Mouse (Mus musculus) layer of hippocampus, adult 9-11 months (tissue): ENCODE measurements at regions not wholly inside any gene's neighbourhood (a gene's known extent, or its start where the extent isn't known, plus 50 kb on each side); places are given as distances from the start of the nearest gene placed in this dataset.
A peak's percentile ranks its signal among the peaks of the same experiment; 100 is the strongest.

ENCODE experiments used
- DNase-seq: peaks from one replicate; pipeline ENCODE4 v3.0.0; 2022

DNA sequence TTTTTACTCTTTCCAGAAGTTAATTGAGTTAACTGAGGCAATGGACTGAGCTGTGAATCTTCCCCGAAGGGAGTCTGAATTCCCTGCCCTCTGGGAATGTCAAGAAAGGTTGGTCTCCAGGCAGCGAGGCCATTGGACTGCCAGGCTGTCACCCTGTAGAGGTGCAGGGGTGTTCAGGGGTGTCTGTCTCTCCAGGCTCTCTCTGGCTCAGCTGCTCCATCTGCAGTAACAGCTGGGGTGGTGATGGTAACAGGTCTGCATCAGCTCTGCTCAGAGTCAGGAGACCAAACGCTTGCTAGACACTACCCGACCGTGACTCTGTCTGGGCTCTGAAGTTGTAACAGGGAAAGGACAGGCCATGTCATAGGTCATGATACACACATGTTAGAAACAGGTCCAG, 154.9 kb downstream of the Rps24 start:
- DNase-seq: no peak

GRCm38 (mm10) chr14:24644117-24644808, 157.3 kb downstream of the Rps24 start:
- DNase-seq: no peak

- peak; percentile 8 for DNase-seq
Measured at GRCm38 (mm10) chr14:24646239-24646848, 159.4 kb downstream of the Rps24 start.

- DNase-seq: no peak
Measured at GRCm38 (mm10) chr14:24647722-24648121, 160.8 kb downstream of the Rps24 start.

- DNase-seq: no peak
Measured at GRCm38 (mm10) chr14:24650195-24650901, 163.4 kb downstream of the Rps24 start.

DNA sequence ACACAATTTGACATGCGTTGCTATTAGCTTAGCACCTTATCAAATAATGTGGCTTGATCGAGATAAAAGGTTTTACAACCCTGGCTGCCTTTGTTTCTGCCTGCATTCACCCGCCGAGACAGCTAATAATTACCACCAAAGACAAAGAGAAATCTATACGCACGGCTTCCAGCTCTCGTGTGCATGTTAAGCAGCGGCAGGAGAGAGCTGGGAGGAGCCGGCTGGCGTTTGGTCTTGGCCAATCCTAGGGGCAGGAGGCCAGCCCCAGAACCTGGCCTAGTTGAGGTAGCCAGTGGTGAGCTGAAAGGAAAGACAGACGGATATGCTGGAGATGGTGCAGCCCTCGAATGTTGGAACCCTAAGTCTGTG, 164.0 kb downstream of the Rps24 start:
- DNase-seq: no peak

GRCm38 (mm10) chr14:24652591-24652990, 165.7 kb downstream of the Rps24 start:
- no peak for DNase-seq

DNA sequence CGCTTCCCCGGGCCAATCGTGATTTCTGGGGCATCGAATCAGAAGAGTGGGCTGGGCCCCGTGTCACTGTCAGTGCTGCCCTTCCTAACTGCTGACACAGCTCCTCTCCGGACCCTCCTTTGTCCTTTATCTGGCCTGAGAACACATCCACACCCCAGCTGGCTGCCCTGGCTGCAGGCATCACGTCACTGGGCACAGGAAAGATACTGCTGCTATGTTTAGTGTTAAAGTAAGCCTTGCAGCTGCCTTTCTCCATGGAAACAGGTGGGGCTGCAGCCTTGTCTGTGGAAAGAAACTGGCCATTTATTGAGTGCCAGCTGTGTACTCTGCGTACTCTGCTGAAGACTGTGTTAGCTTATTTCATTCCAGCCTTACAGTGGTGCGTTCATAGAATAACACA, 168.7 kb downstream of the Rps24 start:
- peak; percentile 46 for DNase-seq

GRCm38 (mm10) chr14:24661797-24662196, 174.9 kb downstream of the Rps24 start:
- no peak for DNase-seq

- no peak for DNase-seq
Measured at GRCm38 (mm10) chr14:24665210-24665609, 178.3 kb downstream of the Rps24 start.
